Mouse (Mus musculus) retina, adult 2 months (tissue): ENCODE measurements around the gene Jmjd6.

Source experiments
- DNase-seq: peaks from one replicate; pipeline ENCODE4 v3.0.0-alpha.2; 2012; ENCODE audit warnings: low read depth, low spot score

Jmjd6 gene

DNA sequence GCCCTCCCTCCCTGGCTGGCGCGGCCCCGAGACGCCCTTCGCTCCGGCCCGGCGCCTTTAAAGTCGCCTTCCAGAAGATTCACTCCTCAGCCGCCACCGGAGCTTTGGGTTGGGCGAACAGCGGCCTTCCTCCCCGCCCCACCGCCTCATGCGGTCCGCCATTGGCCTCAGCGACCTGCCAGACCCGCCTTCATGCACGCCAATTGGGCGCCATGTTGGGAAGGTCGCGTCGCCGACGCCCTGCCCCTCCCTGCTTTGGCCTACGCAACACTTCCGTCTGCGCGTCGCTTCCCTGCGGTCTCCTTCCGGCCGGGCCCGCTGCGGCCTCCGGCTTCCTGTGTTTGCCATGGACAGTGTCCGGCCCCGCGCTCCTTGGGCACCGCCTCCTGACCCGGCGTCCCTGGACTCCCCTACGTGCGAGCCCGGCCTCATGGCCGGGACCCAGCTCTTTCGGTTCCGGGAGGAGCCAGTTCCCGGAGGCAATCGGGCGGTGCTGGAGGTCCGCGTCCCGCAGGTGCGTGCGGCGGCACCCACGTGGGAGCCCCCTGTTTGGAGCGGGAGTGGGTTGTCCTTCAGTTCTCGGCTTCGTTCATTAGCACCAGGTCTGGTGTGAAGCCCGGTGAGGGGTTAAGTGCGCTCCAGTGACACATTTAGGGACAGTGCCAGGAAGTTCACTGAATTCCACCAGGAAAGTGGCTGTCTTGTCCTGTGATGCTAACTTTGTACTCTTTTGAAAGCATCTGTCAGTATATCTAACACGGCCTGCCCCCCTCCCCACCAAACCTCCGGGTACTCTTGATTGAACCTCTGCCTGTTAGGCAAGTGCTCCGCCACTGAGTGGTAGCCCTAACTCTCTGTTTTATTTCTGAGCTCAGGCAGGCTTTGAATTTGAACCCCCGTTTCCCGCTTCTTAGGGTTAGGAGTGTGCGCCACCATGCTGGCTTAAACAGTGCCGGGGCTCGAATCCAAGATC is at the start of gene Jmjd6, which contains the start of gene Mettl23:
TSS of gene Jmjd6 (minus strand) at position 189 of the 973 bp plus-strand sequence.
TSS of gene Mettl23 (plus strand) at position 18 of the 973 bp plus-strand sequence.
- DNase-seq: peak; percentile 95

GRCm38 (mm10) chr11:116887136-116887535 is 43.9 kb upstream of the Jmjd6 start:
- no peak for DNase-seq

DNA sequence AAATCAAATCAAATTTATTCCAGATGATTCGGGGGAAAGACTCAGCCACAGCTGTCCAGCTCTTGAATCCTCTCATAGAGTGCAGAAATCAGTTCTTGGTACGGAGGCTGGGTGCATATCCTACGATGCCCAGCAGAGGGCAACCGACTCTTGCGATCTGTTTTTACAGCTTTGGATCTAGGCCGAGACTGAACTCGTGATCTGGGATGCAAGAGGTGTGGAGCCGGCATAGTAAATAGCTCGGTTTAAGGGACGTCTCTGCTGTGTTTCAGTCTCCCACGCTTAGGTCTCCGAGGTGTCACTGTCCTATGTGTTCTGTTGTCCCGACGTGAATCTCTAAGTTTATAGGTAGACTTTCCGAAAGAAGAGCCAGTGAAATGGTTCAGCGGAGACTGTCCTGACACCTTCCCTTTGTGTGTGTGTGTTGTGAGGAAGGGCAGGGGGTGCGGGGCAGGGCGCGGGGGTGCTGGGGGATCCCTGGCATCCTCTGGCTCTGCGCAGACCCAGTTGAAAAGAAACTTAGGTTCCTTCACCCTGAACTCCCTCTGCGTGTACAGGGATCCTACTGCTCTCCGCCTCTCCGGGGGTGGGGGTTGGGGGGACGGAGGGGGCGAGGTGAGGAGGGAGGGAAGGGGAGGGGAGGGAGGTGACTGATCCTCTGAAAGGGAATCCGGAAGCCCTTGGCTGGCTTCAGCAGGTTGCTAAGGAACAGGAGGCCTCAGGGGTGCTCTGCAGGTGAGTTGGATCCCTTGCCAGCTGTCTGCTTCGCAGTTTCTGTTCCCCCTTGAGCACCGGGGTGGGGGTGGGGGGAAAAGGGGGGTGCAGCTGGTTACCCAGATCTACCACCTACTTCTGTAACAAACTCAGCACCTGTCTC is 42.3 kb upstream of the Jmjd6 start:
- DNase-seq: peak; percentile 75

GRCm38 (mm10) chr11:116884061-116884460 is 40.8 kb upstream of the Jmjd6 start:
- DNase-seq: no peak

DNA sequence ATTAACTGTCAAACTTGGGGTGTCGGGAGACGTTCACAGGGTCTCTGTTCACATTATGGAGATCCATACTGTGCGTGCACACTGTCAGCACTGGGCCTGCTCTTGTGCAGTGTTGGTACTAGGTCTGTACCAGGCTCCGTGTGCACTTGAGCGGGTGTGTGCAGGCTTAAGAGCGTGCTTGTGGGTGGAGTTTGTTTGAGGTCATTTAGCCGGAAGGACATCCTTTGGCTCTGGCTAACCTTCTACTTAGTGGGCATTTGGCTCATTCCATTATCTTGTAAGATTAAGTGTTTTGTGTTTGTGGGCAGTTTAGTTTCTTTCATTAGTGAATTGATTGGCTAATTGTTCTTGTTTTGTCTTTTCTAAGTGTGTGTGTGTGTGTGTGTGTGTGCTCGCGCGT is 39.2 kb upstream of the Jmjd6 start:
- no peak for DNase-seq

DNA sequence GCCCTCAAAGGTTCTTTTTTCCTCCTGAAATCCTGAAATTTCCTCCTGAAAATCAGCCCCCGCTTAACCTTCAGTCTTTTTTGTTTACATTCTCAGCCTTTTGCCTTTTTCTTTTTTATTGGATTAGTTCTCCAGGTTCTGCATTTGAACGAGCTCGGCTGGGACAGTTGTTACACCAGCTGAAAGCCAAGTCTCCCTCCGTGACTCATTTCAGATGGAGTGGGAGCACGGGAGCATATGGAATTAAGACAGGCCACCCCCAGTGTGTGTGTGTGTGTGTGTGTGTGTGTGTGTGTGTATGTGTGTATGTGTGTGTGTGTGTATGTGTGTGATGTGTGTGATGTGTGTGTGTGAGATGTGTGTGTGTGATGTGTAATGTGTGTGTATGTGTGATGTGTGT is 38.2 kb upstream of the Jmjd6 start:
- no peak for DNase-seq

DNA sequence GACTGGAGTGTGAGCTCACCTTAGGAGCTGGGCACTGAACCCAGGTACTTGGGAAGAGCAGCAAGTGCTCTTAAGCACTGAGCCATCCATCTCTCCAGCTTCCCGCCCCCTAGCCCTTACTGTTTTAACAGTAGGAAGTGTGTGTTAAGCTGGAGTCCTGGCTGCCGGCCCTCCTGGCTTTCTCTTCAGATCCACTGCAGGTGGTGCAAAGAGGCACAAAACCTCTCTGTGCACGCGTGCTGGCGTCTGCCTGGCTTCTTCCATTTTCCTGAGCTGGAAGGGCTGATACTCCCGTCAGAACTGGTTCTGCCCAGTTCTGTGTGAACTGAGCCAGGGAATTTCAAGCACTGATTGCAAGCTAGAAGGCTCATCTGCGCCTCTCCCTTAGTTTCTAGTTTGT is 37.6 kb upstream of the Jmjd6 start:
- DNase-seq: no peak

GRCm38 (mm10) chr11:116878454-116878853 is 35.2 kb upstream of the Jmjd6 start:
- no peak for DNase-seq

DNA sequence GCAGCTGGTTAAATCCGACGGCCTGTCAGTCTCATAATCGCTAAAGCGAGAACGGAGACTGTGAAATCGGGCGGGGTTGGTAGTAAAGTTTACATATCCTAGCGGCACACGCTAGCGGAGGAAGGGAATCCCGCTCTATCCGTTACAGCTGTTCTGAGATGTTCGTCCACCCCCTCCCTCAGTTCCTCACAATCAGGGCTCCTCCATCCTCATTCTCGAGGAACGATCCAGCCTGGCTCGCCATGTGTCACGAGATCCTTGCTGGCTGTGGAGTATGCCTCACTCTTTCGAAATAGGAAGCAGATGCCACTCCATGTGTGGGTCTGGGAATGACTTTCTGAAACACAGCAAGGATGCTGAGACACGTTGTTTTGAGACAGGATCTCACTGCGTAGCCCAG is 30.7 kb upstream of the Jmjd6 start:
- DNase-seq: no peak

GRCm38 (mm10) chr11:116871538-116871937 is 28.3 kb upstream of the Jmjd6 start:
- no peak for DNase-seq

DNA sequence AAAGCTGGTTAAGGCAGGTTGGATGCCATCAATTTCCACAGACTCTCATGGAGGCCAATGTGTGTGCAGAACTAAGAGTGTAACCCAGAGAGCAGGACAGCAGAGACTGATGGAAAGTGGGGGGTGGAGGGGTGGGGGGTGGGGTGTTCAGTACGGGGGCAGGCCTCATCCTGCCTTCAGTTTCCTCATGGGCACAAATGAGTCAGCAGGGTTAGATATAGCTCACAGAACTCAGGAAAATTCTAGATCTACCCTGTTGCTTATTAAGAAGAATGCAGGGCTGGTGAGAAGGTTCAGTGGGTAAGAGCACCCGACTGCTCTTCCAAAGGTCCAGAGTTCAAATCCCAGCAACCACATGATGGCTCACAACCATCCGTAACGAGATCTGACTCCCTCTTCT is 26.4 kb upstream of the Jmjd6 start:
- DNase-seq: no peak

DNA sequence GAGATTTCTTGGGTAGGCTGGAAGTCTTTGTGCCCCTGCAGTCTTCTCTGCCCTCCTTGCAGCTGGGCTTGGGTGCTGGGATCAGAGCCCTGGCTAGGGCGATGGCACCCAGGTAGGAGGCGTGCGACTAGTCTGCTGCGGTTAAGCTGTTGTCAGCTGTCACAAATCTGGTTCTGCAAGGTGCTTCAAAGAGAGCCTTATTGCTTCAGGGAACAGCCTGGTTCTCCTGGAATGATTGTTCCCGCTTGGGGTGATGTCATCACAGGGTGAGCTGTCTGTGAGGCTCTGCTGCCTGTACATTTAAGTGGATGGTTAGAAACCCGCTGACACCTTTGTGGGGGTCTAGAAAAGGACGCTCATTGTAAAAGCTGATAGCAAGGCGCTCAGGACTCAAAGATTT is 26.0 kb upstream of the Jmjd6 start:
- DNase-seq: no peak

- no peak for DNase-seq
These were observed 24.9 kb upstream of the Jmjd6 start for GRCm38 (mm10) chr11:116868129-116868528.

DNA sequence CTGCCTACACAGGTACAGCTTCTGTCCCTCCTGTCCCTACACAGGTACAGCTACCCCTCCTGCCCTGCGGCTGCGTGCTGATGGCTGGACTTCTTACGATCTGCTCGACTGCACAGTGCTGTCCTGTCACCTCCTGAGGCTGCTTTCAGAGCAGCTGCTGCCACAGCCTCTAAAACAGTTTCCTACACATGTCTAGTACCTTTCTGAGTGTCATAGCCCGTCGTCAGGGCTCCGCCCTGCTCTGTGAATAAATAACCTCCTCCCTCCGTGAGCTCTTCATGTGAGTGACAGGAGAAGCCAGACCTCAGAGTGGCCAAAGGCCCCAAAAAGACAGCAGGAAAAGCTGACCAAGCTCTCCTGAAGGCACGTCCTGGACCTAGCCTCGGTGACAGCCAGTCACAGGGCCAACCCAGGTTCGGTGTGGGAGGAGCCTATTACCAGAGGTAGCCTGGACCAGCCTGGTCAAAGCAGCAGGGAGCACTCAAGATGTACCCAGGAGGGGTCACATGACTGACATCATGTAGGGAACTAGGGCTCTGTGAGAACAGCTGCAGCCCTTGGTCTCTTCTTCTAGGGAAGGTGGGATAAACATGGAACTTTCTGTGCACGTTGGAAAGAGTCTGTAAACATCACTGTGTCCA is 22.8 kb upstream of the Jmjd6 start:
- DNase-seq: no peak

GRCm38 (mm10) chr11:116864444-116864843 is 21.2 kb upstream of the Jmjd6 start:
- no peak for DNase-seq

DNA sequence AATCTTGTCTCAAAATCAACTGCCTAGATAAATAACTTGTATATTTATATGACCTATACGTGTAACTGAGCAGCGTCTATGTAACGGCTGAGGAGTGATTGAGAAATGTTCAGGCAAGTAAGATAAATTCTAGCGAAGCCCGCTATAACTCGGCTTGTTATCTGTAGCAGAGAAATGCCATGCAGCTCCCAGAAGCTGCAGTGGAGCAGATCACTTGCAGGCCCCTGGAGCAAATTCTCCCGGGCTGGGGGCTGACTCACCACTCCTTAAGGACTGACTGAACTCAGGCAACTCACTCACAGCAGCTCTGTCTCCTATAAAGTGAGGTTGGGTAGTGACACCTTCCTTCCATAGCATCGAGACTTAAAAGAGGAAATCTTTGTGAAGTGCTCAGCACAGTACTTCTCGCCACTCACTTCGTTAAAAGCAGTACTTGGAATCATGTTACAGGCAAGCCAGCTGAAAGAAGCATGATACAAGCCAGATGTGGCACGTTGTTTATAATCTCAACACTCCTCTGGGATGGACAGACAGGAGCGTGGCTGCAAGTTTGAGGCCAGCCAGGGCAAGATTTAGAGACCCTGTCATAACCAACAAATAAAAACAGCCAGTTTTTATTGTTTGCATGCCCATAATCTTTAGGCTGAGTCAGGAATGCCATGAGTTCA is 14.1 kb upstream of the Jmjd6 start:
- no peak for DNase-seq

GRCm38 (mm10) chr11:116854279-116854678 is 11.0 kb upstream of the Jmjd6 start:
- DNase-seq: no peak

DNA sequence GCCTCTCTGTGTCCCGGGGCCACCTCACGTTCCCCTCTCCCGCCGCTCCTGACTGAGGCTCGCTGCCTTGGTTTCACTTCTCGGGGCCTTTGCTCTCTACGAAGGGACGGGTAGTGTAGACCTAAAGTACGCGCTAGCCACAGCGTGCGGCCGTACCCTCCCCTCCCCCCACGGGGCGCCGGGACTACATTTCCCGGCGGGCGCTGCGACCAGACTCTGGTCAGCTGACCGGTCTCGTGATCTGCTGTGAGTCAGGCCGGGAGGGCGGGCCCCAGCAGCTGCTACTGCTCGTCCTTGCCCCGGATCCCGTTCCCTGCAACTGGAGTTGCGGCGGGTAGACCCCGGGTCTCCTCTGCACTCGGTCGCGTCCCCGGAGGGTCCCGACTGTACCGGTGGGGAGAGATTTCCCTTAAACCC is 10.3 kb upstream of the Jmjd6 start:
- peak; percentile 86 for DNase-seq

GRCm38 (mm10) chr11:116852891-116853511 is 9.8 kb upstream of the Jmjd6 start, which contains the start of gene Srsf2:
Gene Srsf2, minus strand, starts transcription at chr11:116853094.
- peak; percentile 93 for DNase-seq

- DNase-seq: no peak
These were observed 9.1 kb upstream of the Jmjd6 start, which contains the start of gene Mfsd11 for GRCm38 (mm10) chr11:116852291-116852890. Gene Mfsd11, plus strand, starts transcription at chr11:116852440.
